Mouse (Mus musculus) skeletal muscle tissue, adult 2 months (tissue): ENCODE results near the gene Coro1c.

Experiments used
- DNase-seq: peaks from one replicate; pipeline ENCODE4 v3.0.0-alpha.2; 2012; ENCODE audit warnings: low read depth, low spot score

Coro1c gene

GRCm38 (mm10) chr5:113885623-113886022 is 22.9 kb downstream of the Coro1c start:
- DNase-seq = no peak

DNA sequence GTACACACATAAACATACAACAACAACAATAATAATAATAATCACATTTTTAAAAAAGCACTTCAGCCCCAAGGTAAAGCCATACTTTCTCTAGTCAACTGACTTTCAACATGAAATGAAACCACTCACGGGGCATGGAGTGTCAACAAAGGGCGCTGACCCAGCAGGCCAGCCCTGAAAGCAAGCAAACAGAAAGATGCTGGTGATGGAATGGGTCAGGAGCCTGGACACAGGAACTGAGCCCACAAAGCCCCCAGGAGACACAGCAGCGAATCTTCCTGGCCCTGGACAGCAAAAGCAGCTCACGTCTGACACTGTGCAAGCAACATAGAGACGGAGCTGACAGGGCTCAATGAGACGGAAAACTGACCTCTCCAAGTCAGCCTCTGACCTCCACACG is 23.8 kb downstream of the Coro1c start:
- no peak for DNase-seq

- no peak for DNase-seq
These were observed 25.2 kb downstream of the Coro1c start for GRCm38 (mm10) chr5:113883384-113883771.

GRCm38 (mm10) chr5:113882566-113883383 is 25.8 kb downstream of the Coro1c start:
- DNase-seq = no peak

DNA sequence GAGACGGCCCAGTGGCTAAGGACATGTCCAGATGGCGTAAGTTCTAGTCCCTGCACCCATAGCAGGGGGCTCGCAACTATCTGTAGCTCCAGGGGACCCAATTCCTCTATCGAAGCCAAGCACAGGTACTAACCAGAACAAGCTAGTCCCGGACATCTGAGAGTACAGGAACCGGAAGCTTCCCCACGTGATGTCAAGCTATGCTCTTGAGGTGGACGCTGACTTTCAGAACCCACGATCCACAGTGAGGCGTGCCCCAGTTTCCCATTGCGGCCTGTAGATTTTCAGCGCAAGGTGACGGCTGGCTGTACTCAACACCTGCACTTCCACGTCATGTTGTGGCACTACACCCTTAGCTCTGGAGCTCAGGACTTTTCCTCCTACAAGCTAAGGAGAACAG is 27.4 kb downstream of the Coro1c start:
- DNase-seq = no peak

DNA sequence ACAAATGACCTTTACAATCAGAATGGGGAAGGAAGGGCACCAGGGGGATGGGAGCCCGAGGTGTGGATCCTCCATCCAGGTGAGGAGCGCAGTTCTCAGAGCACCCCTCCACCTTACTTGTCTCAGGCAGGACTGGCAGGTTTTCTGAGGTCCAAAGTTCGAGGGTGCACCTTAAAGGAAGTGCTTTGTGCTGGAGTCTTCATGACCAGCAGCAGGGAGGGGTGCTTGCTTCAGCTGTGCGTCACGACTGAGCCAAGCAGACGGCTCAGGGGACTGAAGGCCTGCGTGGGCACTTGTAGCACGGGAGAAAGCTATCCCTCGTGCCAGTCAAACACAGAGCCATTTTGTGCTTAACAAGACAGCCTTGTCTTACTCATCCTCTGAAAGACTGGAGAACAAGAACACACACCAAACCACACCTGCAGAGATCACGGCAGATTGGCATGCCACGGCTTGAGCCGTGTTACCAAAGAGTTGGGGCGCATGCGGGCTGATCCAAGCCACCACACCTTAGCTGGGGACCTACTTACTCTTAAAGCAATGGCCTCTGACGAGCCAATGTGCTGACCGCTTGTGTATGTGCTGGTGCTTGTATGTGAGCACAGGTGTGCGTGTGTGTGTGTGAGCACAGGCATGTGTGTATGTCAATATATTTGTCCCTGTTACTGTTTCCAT is 29.5 kb downstream of the Coro1c start:
- no peak for DNase-seq

DNA sequence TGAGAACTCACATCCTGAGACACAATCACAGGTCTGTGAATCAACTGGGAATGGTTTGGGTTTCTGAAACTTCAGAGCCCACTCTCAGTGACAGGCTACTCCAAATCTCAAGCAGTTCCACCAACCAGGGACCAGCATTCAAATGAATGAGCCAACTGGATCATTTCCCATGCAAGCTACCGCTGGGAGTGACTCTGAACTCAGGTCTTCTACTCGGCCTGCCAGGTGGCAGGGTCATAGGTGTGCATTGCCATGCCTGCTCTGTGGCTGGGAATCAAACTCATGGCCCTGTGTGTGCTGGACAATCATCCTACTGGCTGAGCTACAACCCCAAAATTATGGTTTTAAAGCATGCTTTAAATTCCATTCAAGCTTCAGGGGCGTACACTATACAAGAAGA is 31.0 kb downstream of the Coro1c start:
- DNase-seq = no peak

DNA sequence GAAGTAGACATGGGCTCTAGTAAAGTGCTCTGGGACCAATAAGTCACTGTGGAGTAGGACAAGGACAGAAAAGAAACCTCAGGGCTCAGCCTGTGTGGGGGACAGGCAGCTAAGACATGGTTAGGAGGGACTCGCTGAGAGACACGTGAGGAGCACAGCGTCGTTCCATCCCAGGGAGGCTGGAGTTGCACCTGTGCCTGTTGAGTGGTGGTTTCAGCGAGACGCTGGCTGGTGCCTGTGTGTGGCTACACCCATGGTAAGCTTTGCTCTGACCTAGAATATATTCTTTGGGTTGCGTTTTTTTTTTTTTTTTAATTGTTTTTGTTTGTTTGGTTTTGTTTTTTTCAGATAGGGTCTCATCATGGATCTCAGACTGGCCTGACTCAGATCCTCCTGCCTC is 32.4 kb downstream of the Coro1c start:
- DNase-seq = no peak

GRCm38 (mm10) chr5:113875625-113876024 is 32.9 kb downstream of the Coro1c start:
- DNase-seq = no peak

- DNase-seq = no peak
These were observed 34.2 kb downstream of the Coro1c start for GRCm38 (mm10) chr5:113874063-113875024.

DNA sequence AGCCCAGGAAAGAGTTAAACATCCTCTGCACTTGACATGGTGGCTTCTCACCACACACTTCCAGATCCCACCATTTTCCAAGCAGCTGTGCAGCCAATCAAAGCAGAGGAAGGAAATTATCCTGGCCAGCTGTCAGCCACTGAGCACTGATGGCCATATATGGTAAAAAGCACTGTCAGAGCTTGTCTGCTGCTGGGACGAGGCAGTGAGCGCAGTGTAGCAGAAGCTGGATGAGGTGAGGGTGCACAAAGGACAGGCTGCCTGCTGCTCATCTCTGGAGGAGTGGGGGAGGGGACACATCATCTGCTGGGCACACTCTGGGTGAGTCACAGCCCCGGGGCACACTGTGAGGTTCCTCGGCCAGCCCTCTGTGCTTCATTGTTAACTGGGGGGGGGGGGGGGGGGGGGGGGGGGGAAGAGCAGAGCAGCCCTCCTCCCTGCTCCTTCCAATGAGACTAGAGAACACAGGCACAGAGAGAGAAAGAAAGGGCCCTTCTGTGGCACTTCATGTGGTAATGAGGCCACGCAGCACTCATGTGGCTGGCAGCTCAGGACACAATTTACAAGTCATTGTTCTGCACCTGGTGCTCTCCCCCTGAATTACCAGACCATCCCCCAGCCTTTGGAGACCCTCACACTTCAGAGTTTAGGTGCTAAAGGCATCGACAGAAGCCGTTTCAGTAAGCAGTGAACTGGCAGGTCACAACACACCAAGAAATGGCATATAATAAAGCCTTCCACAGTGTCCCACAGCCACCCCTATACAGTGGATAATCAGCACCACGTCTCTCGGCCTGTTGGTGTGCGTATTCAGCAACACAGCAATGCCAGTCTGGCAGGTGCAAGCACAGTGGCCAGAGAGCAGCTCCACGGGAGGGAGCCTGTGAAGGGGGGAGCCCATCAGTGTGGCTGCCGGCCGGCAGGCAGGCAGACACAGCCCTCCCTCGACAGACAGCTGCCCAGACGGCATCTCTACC is 35.3 kb downstream of the Coro1c start:
- DNase-seq = peak; percentile 71

DNA sequence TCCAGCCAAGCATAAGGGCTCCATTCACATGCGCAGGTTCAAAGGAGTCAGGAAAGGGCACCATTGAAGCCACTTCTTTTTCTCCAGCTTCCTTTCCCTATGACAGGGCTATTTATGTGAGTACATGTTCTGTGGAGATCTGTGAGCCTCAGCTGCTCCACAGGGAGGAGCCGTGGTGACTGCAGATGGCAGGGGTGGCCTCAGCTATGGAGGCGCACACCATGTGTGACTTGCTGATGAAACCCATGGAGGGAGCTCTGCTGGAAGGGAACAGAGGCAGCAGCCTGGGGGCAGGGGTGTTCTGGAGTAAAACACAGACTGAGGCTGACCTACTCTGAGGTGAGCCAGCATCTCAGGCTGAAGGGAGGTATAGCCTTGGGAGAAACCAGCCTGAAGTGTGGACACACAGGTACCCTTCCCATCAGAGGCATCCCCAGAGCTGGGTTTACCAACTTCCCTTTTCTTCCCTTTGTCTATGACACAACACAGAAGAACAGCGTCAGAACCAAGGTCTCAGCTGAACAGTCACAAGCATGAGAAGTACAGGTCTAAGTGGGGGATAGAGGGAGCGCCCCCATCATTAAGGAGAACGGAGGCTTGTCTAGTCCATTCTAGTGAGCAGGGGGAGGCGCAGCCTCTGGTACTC is 36.5 kb downstream of the Coro1c start:
- no peak for DNase-seq

DNA sequence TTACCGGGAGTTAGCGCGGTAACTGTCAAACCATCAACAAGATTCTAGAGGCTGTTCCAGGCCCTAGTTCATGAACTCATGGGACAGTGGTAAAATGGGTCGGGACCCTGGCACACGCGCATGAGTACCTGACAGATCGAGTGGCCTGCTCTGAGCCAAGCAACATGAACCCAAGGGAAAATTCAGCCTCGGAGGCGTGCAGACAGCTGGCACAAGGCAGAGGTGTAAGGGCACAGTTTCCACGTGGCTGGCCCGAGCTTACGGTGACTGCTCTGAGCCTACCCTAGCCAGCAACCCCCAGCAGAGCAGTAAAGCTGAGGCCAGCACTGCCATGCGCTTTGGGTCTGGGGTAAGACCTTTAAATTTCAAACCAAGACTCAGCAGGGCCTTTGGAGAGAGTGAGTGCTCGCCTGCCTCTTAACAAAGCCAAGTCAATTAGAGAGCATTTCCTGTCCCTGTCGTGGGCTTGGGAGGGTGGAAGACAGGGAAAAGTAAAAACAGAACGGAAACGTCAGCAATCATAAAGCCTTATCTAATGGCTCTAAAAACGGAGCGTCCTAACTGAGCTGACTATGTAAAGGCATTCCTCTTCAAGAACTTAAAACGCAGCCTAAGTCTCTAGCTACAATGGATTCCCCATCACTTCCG is 38.0 kb downstream of the Coro1c start:
- DNase-seq = peak; percentile 84

- DNase-seq = peak; percentile 76
These were observed 39.4 kb downstream of the Coro1c start for GRCm38 (mm10) chr5:113869132-113869531.

GRCm38 (mm10) chr5:113864992-113865391 is 43.6 kb downstream of the Coro1c start:
- DNase-seq = no peak

DNA sequence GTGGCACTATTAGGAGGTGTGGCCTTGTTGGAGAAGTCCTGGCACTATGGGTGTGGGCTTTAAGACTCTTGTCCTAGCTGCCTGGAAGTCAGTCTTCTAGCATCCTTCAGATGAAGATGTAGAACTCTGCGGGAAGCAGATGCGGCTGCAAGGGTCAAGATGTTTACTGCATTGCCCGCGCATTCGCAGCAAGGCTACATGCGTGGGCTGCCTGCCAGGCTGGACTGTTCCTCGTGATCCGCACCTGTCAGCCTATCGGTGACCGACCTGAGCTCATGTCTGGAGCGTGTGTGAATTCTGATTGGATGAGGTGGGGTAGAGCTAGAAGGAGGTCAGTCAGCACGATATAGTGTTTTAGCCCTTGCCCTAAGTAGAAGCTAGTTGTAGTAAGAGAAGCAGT is 44.6 kb downstream of the Coro1c start:
- DNase-seq = no peak

DNA sequence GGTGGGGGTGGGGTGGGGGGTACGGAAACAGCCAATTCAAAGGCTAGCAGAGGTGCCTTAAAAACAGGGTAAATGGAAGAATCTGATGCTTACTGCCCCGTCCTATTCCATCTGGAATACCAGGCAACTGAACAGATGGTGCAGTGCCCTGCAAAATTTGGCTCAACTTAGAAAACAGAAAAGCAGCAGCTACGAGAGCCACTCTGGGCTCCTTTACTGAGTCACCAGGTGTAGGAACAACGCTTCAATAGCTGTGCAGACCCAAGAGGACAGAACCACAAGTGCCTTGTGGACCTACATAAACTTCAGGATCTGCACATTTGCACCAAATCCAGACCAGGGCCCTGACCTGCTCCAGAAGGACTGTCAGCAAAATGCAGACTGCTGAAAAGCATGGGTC is 46.1 kb downstream of the Coro1c start:
- no peak for DNase-seq

DNA sequence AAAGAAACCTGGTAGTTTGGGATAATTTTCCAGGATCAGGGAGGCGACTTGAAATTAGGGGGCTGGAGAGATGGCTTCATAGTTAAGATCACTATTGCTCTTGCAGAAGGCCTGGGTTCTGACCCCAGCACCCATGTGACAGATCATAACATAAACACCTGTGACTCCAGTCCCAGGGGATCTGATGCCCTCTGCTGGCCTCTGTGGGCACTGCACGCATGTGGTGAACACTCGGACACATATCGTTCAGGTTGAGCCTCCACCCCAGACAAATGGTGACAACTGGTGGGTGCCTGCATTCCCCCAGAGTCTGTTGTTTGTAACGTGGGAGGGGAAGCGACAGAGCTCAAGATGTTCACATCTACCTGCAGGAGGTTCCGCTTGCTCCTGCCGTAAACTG is 47.3 kb downstream of the Coro1c start:
- DNase-seq = no peak

GRCm38 (mm10) chr5:113858971-113859370 is 49.6 kb downstream of the Coro1c start:
- no peak for DNase-seq

- no peak for DNase-seq
These were observed 50.0 kb downstream of the Coro1c start for GRCm38 (mm10) chr5:113858550-113858949.
